Mouse (Mus musculus): ENCODE measurements around the gene Psmc5. TPM values are rescaled to one million over a fixed set of nuclear protein-coding genes. Genes with fewer than 3 reads are reported as not detected.
A peak's percentile ranks its signal among the peaks of the same experiment; 100 is the strongest.

The Psmc5 gene
- total RNA-seq, 2 experiments from 2014 or later, result 163 to 169 TPM

GRCm38 (mm10) chr11:106269060-106269431, 13.1 kb downstream of the Psmc5 start:
- DNase-seq, result no peak

GRCm38 (mm10) chr11:106271131-106271793, 15.3 kb downstream of the Psmc5 start:
- no peak for DNase-seq

GRCm38 (mm10) chr11:106271794-106272643, 16.1 kb downstream of the Psmc5 start:
- peak in 1 of 2 experiments; percentile 38 for DNase-seq

GRCm38 (mm10) chr11:106272644-106273310, 16.8 kb downstream of the Psmc5 start, which contains the start of gene Smarcd2:
Gene Smarcd2, minus strand, starts transcription at chr11:106272972.
- peak; percentile 99 to 100 for DNase-seq

GRCm38 (mm10) chr11:106273311-106273684, 17.3 kb downstream of the Psmc5 start:
- DNase-seq, result no peak

GRCm38 (mm10) chr11:106273811-106274210, 17.9 kb downstream of the Psmc5 start:
- DNase-seq, result no peak

- DNase-seq, result no peak
Observed at GRCm38 (mm10) chr11:106274374-106274773, 18.4 kb downstream of the Psmc5 start.

- no peak for DNase-seq
Observed at GRCm38 (mm10) chr11:106274971-106275411, 19.0 kb downstream of the Psmc5 start.

GRCm38 (mm10) chr11:106276454-106276853, 20.5 kb downstream of the Psmc5 start, which contains the start of gene Tcam1:
Gene Tcam1, plus strand, starts transcription at chr11:106276672.
- peak; percentile 90 for DNase-seq

- DNase-seq, result no peak
Observed at GRCm38 (mm10) chr11:106282452-106282851, 26.5 kb downstream of the Psmc5 start.

GRCm38 (mm10) chr11:106283371-106283770, 27.4 kb downstream of the Psmc5 start:
- DNase-seq, result no peak

- DNase-seq, result no peak
Observed at GRCm38 (mm10) chr11:106284126-106284525, 28.2 kb downstream of the Psmc5 start.

GRCm38 (mm10) chr11:106286206-106286605, 30.3 kb downstream of the Psmc5 start:
- DNase-seq, result no peak

- DNase-seq, result no peak
Observed at GRCm38 (mm10) chr11:106286987-106287386, 31.0 kb downstream of the Psmc5 start.

- DNase-seq, result no peak
Observed at GRCm38 (mm10) chr11:106289369-106289768, 33.4 kb downstream of the Psmc5 start.

- no peak for DNase-seq
Observed at GRCm38 (mm10) chr11:106290376-106290775, 34.4 kb downstream of the Psmc5 start.

- DNase-seq, result no peak
Observed at GRCm38 (mm10) chr11:106291861-106292260, 35.9 kb downstream of the Psmc5 start.

GRCm38 (mm10) chr11:106301765-106302164, 45.8 kb downstream of the Psmc5 start, which contains the start of gene Gh:
Gene Gh, minus strand, starts transcription at chr11:106301865.
- no peak for DNase-seq

GRCm38 (mm10) chr11:106302634-106303033, 46.7 kb downstream of the Psmc5 start:
- DNase-seq, result no peak

- DNase-seq, result no peak
Observed at GRCm38 (mm10) chr11:106305348-106306064, 49.6 kb downstream of the Psmc5 start.

GRCm38 (mm10) chr11:106306065-106306385, 50.1 kb downstream of the Psmc5 start:
- no peak for DNase-seq

GRCm38 (mm10) chr11:106306758-106307157, 50.8 kb downstream of the Psmc5 start:
- no peak for DNase-seq

Measured in layer of hippocampus, postnatal 36 days (tissue).